Mouse (Mus musculus) cerebellum, adult 2 months (tissue): Measurements from ENCODE around the gene D11Wsu47e.

ENCODE experiments used
- CTCF ChIP-seq: fragments of 200-500 bp; IDR thresholded peaks from 2 replicates; pipeline ENCODE4 v1.5.1; 2011; ENCODE audit warnings: low read depth, mild to moderate bottlenecking, control low read depth, low read length, moderate library complexity, borderline replicate concordance; ENCODE audit not compliant: insufficient read depth
- POLR2A ChIP-seq: fragments of 200-500 bp; IDR thresholded peaks from 2 replicates; pipeline ENCODE4 v1.6.1; 2011; ENCODE audit warnings: low read length, control low read depth, borderline replicate concordance; ENCODE audit not compliant: insufficient read depth

- TF ChIP-seq CTCF (no peak), POLR2A (no peak)
Measured at GRCm38 (mm10) chr11:113717767-113718424, 33.7 kb downstream of the D11Wsu47e start.
